In the genomic region with DNA sequence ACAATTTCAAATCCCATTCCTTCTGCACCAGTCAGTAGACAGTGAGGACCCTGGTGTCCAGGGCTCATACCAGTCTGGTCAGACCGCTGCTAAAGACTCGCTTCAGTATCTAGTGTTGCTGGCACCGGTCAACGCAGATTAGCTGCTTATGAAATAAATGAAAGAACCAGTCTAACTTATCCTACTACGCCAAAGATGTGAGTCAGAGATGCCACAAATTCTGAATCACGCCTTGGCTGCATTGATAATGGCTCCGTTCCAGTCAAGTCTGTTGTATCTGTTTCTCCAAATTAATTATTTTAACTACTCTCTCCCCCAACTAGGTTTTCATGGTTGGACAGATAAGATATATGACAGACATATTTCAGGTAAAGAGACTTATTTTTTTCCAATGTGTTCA, we compare ENCODE assay signal across 19 mouse cellular contexts. TPM values are rescaled to one million over a fixed set of nuclear protein-coding genes. Genes with fewer than 3 reads are reported as not detected.
"Had no signal": no experiment of that assay in that cellular context is flagged by ENCODE, and none has a peak within 500 bp of the region (broad histone marks: within the 10 kb centered on the region; RNA-seq: fewer than 3 reads in every experiment).

No protein-coding gene starts in this region.

- H3K27ac ChIP-seq: layer of hippocampus, adult 2 months; limb, embryonic 13.5 days; liver, embryonic 15.5 days; neural tube, embryonic 12.5 days had no signal

- H3K4me2 ChIP-seq: liver, embryonic 15.5 days had no signal

- H3K27me3 ChIP-seq: limb, embryonic 13.5 days; neural tube, embryonic 12.5 days had no signal

- H3K4me3 ChIP-seq: layer of hippocampus, adult 2 months; liver, embryonic 15.5 days; neural tube, embryonic 12.5 days had no signal

- DNase-seq: kidney, adult 8-10 months; kidney, postnatal 36 days; left cerebral cortex, postnatal 4 days; lung, adult 2 months; lung, postnatal 10 days; midbrain, embryonic 14.5 days; thymus, postnatal 36 days had no signal

- H3K36me3 ChIP-seq: liver, embryonic 15.5 days had no signal

RNA-seq across cellular contexts. Expression of a gene that starts 33.2 kb away (rescaled TPM):
- total RNA-seq: layer of hippocampus, adult 2 months; layer of hippocampus, postnatal 10 days; left cerebral cortex, postnatal 4 days; liver, adult 2 months; megakaryocyte progenitor cell, adult 5-6 weeks; neutrophil, adult 5-6 weeks had no signal
- polyA plus RNA-seq: kidney, embryonic 16.5 days; limb, embryonic 13.5 days; liver, adult 2 months; liver, embryonic 15.5 days; midbrain, embryonic 14.5 days; neural tube, embryonic 12.5 days; spleen, adult 2 months; stomach, embryonic 16.5 days; thymus, postnatal 0 days had no signal
